ENCODE assay signal across 11 mouse cellular contexts in genomic region chr19:20706747-20707146, GRCm38 (mm10). TPM values are rescaled to one million over a fixed set of nuclear protein-coding genes. Genes with fewer than 3 reads are reported as not detected.
"Had no signal": no experiment of that assay in that cellular context is flagged by ENCODE, and none has a peak within 500 bp of the region (broad histone marks: within the 10 kb centered on the region; RNA-seq: fewer than 3 reads in every experiment).

No protein-coding gene starts in this region.

- DNase-seq: layer of hippocampus, adult 9-11 months; layer of hippocampus, postnatal 36 days; lung, adult 18-20 months; midbrain, embryonic 14.5 days; right cerebral cortex, postnatal 4 days; spleen, adult 18-20 months; thymus, adult 2 months; thymus, postnatal 25 days had no signal

- ATAC-seq: intestine, embryonic 16.5 days had no signal

RNA-seq across cellular contexts. Expression of gene Aldh1a7, which starts 20.6 kb away (rescaled TPM):
- total RNA-seq: monocyte, adult 5-6 weeks; neutrophil, adult 5-6 weeks had no signal
